Mouse (Mus musculus) kidney, adult 2 months (tissue): ENCODE measurements around the gene Klhl33. TPM values are rescaled to one million over a fixed set of nuclear protein-coding genes. Genes with fewer than 3 reads are reported as not detected.
A peak's percentile ranks its signal among the peaks of the same experiment; 100 is the strongest.
"Not testable (repeated sequence)": the region's sequence is repeated elsewhere in the genome, so short reads cannot be mapped to it uniquely, and the experiment has no call there.

Experiments
- DNase-seq: peaks from one replicate; pipeline ENCODE4 v3.0.0; 2021
- H3K27ac ChIP-seq: fragments of 200-500 bp; 2 replicates; pipeline ENCODE4 v1.5.1; 2012; ENCODE audit warnings: low read depth, low read length, control low read depth, inconsistent platforms; ENCODE audit not compliant: insufficient read depth
- H3K27me3 ChIP-seq: fragments of 200-500 bp; replicated peaks from 2 replicates; pipeline ENCODE4 v1.6.1; 2012; ENCODE audit warnings: mild to moderate bottlenecking, moderate library complexity, low read length, inconsistent platforms; ENCODE audit not compliant: control insufficient read depth, insufficient read depth
- H3K36me3 ChIP-seq: fragments of 200-500 bp; 2 replicates; pipeline ENCODE4 v1.6.1; 2012; ENCODE audit warnings: mild to moderate bottlenecking, moderate library complexity, low read length, inconsistent platforms; ENCODE audit not compliant: control insufficient read depth, insufficient read depth
- H3K4me1 ChIP-seq: fragments of 200-500 bp; 2 replicates; pipeline ENCODE4 v1.6.1; 2011; ENCODE audit warnings: low read length; ENCODE audit not compliant: control insufficient read depth, insufficient read depth
- H3K4me3 ChIP-seq: fragments of 200-500 bp; 2 replicates; pipeline ENCODE4 v1.5.1; 2011; ENCODE audit warnings: mild to moderate bottlenecking, low read depth, low read length, control low read depth; ENCODE audit not compliant: insufficient read depth
- CTCF ChIP-seq: fragments of 200-500 bp; conservative IDR thresholded peaks from 2 replicates; pipeline ENCODE4 v1.5.1; 2011; ENCODE audit warnings: low read depth, mild to moderate bottlenecking, control low read depth, low read length, moderate library complexity, mixed read lengths; ENCODE audit not compliant: insufficient read depth, insufficient read length
- POLR2A ChIP-seq: fragments of 200-500 bp; IDR thresholded peaks from one replicate; pipeline ENCODE4 v1.6.1; 2011; ENCODE audit warnings: low read depth, low read length, control low read depth
- WGBS: fragments of 180-500 bp; shearing (Covaris S2); methylation state at CpG from one replicate; pipeline ENCODE4 v1.1.7; 2018; 5-methylcytosine and 5-hydroxymethylcytosine counted together
- polyA plus RNA-seq: library from polyadenylated mRNA; depleted of rRNA; stranded (reverse); fragments of >200 nt; gene quantifications from 2 replicates; pipeline ENCODE4 v1.2.3, GENCODE M21; 2012

The Klhl33 gene
- polyA plus RNA-seq, 1 experiment, result 1.2 TPM

DNA sequence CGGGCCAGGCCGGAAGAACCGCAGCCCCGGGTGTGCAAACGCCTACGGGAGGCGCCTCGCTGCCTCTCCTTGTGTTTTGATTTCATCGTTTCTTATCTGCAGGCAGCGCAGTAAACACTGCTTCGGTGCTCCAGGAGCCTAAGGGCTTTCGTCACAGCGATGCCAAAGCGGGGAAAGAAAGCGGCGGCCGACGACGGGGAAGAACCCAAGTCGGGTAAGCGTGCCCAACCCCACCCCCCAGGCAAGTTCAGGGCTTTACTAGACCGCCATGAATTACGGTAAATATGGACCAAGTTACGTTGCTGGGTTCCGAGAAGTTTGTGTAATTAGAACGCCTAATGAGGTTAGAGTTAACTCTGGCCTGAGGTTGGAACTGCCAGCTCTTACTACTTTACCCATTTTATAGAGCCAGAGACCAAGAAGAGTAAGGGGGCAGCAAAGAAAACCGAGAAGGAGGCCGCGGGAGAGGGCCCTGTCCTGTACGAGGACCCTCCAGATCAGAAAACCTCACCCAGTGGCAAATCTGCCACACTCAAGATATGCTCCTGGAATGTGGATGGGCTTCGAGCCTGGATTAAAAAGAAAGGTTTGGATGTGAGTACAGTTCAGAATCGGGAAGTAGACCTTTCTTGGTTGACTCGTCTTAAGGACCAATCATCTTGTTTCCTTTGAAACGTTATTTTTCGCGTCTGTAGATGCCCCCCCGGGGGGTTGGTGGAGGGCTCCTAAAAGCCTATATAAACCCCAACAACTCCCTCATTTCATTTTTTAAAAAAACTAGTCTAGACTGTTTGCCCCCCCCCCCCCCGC lies 28.0 kb upstream of the Klhl33 start:
- no peaks in the 10 kb centered on the region for H3K27me3 ChIP-seq
- H3K27ac ChIP-seq, result no peak overlapping the region
- 1% methylated on average over 38 of the region's 38 CpGs for WGBS
- DNase-seq, result no peak
- no peaks in the 10 kb centered on the region; the same call in 1 of the 2 replicates for H3K36me3 ChIP-seq
- peaks cover 8% of the 10 kb centered on the region; the same call in 1 of the 2 replicates for H3K4me1 ChIP-seq
- peak overlapping the region; percentile 57 for H3K4me3 ChIP-seq
- TF ChIP-seq CTCF, result no peak
- TF ChIP-seq POLR2A, result no peak

DNA sequence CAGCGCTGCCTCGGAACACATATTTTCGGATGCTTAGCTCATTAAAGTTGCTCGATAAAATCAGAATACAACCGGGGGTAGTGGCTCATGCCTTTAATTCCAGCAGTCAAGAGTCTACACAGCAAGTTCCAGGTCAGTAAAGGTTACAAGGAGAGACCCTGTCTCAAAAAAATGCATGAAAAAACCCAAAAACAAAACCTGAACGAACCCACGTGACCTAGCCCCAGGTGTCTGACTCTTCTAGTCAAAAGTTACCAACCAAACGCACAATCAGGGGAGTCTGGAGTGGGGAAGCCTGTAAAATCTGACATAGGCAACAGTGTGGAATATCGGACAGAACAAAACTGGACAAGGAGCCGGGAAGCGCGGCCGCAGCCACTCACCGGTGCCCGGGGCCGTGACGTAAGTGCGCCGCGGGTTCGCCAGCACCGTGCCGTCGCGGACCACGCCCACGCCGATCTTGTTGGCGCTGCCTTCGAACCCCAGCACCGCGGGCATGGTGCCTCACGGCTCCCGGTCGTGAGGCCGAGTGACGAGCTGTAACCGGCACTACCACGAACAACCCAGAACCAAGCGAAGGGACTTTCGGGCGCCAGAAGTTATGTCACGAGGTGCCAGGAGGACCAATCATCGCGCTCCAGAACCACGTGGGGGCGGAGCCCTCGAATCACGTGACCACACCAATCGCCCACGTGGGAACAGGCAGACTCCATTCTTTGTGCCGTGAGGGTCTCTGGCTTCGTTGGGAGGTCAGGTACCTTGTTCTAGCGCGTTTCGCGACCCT lies 27.2 kb upstream of the Klhl33 start, which contains the start of the genes Osgep and Apex1:
Osgep (minus strand) TSS at position 613 of the 784 bp plus-strand sequence.
Apex1 (plus strand) TSS at position 688 of the 784 bp plus-strand sequence.
- no peaks in the 10 kb centered on the region for H3K27me3 ChIP-seq
- H3K4me1 ChIP-seq, result peaks cover 1% of the 10 kb centered on the region; the same call in 1 of the 2 replicates

DNA sequence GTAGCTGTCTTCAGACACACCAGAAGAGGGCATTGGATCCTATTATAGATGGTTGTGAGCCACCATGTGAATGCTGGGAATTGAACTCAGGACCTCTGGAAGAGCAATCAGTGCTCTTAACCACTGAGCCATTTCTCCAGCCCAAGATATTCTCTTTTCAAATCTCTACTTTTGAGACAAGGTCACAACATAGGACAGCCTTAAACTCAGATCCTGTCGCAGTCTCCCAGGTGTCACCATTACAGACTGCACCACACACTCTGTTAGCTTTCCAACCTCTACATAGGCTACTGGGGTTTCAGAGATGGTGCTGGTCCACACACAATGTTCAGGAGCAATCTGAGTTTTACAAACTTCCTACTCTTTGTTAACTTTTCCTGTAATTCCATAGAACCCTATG lies 26.1 kb upstream of the Klhl33 start:
- not testable (repeated sequence) for H3K36me3 ChIP-seq, H3K4me3 ChIP-seq, DNase-seq, H3K4me1 ChIP-seq, H3K27ac ChIP-seq, H3K27me3 ChIP-seq
- WGBS, result 51% methylated on average over 1 of the region's 1 CpGs

More for the DNA sequence above, 27.2 kb upstream of the Klhl33 start, which contains the start of the genes Osgep and Apex1:
- Histone ChIP-seq H3K36me3 (no peaks in the 10 kb centered on the region; the same call in 1 of the 2 replicates), H3K4me3 (peak within 1 kb of the TSS; percentile 57), H3K27ac (peak within 1 kb of the TSS; percentile 58)
- no peak for TF ChIP-seq CTCF
- peak; percentile 23 for TF ChIP-seq POLR2A
- WGBS, result under 1% methylated on average over 57 of the region's 57 CpGs
- DNase-seq, result peak; percentile 98

DNA sequence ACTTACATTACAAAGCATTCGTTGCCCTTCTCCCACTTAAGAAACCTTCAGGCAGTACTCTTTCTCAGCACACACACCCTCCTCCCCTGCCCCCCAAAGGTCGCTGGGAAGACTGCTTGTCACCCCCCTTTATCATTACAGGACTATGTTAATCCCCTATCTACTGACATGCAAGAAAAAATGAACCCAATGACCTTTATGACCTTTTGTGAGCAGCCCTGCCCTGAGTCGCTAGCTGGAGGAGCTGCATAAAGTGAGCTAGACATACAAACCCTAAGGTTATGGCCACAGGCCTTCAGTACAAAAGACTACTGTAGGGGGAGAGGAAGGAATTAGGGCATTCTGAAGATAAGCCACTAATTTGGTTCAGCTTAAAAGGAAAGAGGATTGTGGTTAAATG lies 14.0 kb upstream of the Klhl33 start:
- WGBS, result 76% methylated on average over 3 of the region's 3 CpGs
- H3K27ac ChIP-seq, result no peak overlapping the region
- H3K4me3 ChIP-seq, result no peak overlapping the region
- H3K36me3 ChIP-seq, result peaks cover 4% of the 10 kb centered on the region
- no peak for DNase-seq
- TF ChIP-seq POLR2A, result no peak
- TF ChIP-seq CTCF, result no peak
- no peaks in the 10 kb centered on the region for H3K4me1 ChIP-seq
- H3K27me3 ChIP-seq, result no peaks in the 10 kb centered on the region

DNA sequence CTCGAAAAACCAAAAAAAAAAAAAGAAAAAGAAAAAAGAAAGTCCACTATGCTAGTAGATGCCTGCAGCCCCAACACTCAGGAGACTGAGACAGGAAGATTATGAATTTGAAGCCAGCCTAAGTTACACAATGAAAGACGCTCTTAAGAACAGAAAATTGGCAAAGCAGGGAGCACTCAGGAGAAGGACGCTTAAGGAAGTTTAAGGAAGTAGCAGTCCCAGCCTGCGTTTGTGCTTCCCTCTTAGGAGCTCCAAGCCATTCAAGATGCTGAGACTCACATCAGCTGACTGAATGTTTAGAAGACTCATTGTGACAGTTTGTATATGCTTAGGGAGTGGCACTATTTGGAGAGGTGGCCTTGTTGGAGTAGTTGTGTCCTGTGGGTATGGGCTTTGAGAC lies 10.8 kb upstream of the Klhl33 start:
- H3K36me3 ChIP-seq, result no peaks in the 10 kb centered on the region
- no peaks in the 10 kb centered on the region for H3K27me3 ChIP-seq
- no peak overlapping the region for H3K27ac ChIP-seq
- no peaks in the 10 kb centered on the region for H3K4me1 ChIP-seq
- no peak for DNase-seq
- no peak overlapping the region for H3K4me3 ChIP-seq
- WGBS, result 76% methylated on average over 4 of the region's 4 CpGs
- TF ChIP-seq CTCF, result no peak
- no peak for TF ChIP-seq POLR2A

DNA sequence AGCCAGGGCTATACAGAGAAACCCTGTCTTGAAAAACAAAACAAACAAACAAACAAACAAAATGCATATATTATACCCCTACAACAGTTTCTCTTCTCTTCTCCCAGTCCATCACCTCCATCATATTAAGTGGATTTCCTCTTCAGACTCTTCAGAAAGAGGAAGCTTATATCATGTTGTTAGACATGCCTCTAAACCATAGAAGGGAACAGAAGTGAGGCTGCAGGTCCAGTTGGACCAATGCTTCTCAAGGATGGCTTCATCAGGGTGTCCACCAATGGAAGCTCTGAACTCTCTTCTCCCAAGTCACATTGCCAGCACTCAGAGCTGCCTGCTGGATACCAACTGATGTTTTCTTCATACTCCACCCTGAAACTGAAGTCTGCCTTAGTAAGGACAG lies 8.0 kb upstream of the Klhl33 start:
- not testable (repeated sequence) for H3K36me3 ChIP-seq, H3K4me3 ChIP-seq, DNase-seq, H3K27ac ChIP-seq, H3K27me3 ChIP-seq, H3K4me1 ChIP-seq

DNA sequence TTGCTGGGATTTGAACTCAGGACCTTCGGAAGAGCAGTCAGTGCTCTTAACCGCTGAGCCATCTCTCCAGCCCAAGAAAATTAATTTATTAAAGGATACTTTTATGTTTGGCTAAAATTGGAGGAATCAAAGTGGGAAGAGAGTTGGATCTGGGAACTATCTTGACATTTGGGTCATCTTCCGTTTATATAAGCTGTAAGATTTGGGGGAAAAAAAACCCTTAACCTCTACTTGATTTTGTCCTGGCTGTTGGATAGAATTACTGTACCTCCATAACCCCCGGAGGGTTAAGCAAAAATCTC lies 7.5 kb upstream of the Klhl33 start:
- H3K36me3 ChIP-seq, result no peaks in the 10 kb centered on the region
- no peak overlapping the region for H3K4me3 ChIP-seq
- no peak overlapping the region for H3K27ac ChIP-seq
- no peaks in the 10 kb centered on the region for H3K27me3 ChIP-seq
- H3K4me1 ChIP-seq, result no peaks in the 10 kb centered on the region
- no peak for TF ChIP-seq POLR2A
- no peak for TF ChIP-seq CTCF
- no peak for DNase-seq
- 94% methylated on average over 4 of the region's 4 CpGs for WGBS
